Mouse (Mus musculus): ENCODE measurements around the gene Plp2.

Gene Plp2

GRCm38 (mm10) chrX:7640785-7641184, 30.4 kb downstream of the Plp2 start:
- Histone ChIP-seq H3K27me3 (ENCODE audit: control insufficient read depth, insufficient read depth, low read length, poor library complexity, severe bottlenecking) (no peaks in the 10 kb centered on the region), H3K36me3 (ENCODE audit: control insufficient read depth, insufficient read depth, low read length, poor library complexity, severe bottlenecking) (no peaks in the 10 kb centered on the region)
- DNase-seq (ENCODE audit: low read depth, low spot score): no peak

GRCm38 (mm10) chrX:7639536-7640325, 31.5 kb downstream of the Plp2 start:
- H3K36me3 ChIP-seq (ENCODE audit: control insufficient read depth, insufficient read depth, low read length, poor library complexity, severe bottlenecking): no peaks in the 10 kb centered on the region
- no peak for DNase-seq (ENCODE audit: low read depth, low spot score)
- no peaks in the 10 kb centered on the region for H3K27me3 ChIP-seq (ENCODE audit: control insufficient read depth, insufficient read depth, low read length, poor library complexity, severe bottlenecking)

GRCm38 (mm10) chrX:7638401-7639091, 32.6 kb downstream of the Plp2 start, which contains the start of gene Syp:
Gene Syp, plus strand, starts transcription at chrX:7638471.
- DNase-seq (ENCODE audit: low read depth, low spot score): peak; percentile 82
- H3K36me3 ChIP-seq (ENCODE audit: control insufficient read depth, insufficient read depth, low read length, poor library complexity, severe bottlenecking): no peaks in the 10 kb centered on the region
- no peaks in the 10 kb centered on the region for H3K27me3 ChIP-seq (ENCODE audit: control insufficient read depth, insufficient read depth, low read length, poor library complexity, severe bottlenecking)

GRCm38 (mm10) chrX:7635101-7635500, 36.1 kb downstream of the Plp2 start:
- DNase-seq (ENCODE audit: low read depth, low spot score): no peak
- Histone ChIP-seq H3K27me3 (ENCODE audit: control insufficient read depth, insufficient read depth, low read length, poor library complexity, severe bottlenecking) (no peaks in the 10 kb centered on the region), H3K36me3 (ENCODE audit: control insufficient read depth, insufficient read depth, low read length, poor library complexity, severe bottlenecking) (no peaks in the 10 kb centered on the region)

GRCm38 (mm10) chrX:7632560-7632959, 38.6 kb downstream of the Plp2 start:
- no peaks in the 10 kb centered on the region for H3K36me3 ChIP-seq (ENCODE audit: control insufficient read depth, insufficient read depth, low read length, poor library complexity, severe bottlenecking)
- no peak for DNase-seq (ENCODE audit: low read depth, low spot score)
- H3K27me3 ChIP-seq (ENCODE audit: control insufficient read depth, insufficient read depth, low read length, poor library complexity, severe bottlenecking): no peaks in the 10 kb centered on the region

All from splenic B cell, adult 2 months (primary cell).